Mouse (Mus musculus) thymus, postnatal 0 days (tissue): ENCODE measurements at regions not wholly inside any gene's neighbourhood (a gene's known extent, or its start where the extent isn't known, plus 50 kb on each side); places are given as distances from the start of the nearest gene placed in this dataset.

ENCODE experiments used
- DNase-seq: peaks from one replicate; pipeline ENCODE4 v3.0.0-alpha.2; 2015; ENCODE audit warnings: low spot score

- DNase-seq, result no peak
Observed at GRCm38 (mm10) chr10:96860366-96860765, 243.6 kb downstream of the Btg1 start.

DNA sequence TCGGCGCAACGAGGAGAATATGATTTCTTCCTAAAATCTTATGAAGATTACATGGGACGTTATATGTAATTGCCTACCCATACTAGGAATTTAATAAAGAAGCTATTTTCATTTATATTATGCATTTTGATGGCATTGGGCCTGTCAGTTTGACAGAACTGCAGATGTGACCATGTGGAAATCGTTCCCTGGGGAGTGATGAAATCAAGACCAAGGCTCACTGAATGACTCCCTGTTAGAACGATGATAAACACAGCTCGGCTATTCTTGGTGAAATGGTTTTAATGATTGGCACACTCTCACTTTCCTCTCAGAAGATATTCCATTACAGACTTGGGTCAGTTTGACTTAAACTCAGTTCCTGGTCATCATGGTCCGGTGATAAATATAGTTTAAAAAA, 246.4 kb downstream of the Btg1 start:
- no peak for DNase-seq

- no peak for DNase-seq
Observed at GRCm38 (mm10) chr10:96866468-96866867, 249.7 kb downstream of the Btg1 start.

DNA sequence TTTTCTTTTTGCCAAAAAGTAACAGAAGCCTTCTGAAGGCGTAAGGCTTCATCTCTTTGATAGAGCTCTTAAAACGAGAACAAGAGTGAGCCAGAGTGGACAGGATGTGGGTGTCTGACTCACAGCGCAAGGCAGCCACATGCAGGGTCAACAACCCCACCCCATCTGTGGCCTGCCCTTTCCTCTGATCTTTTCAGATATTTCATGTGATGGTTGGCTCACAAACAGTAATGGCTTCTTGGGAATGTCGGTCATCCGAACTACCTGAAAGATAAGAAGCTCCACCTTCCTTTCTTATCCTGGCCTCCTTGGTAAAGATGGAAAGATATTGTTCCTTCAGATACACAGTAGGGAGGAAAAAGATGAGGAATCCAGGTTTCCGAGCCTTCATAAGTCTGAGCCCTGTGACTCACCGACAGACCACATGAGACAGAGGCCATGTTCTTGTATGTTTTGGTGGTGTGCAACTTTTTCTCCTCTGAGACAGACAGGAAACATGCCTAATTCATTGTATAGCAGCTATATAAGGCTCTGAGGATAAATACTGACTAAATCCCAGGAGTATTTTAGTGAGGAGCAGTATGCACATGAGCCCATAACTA, 254.9 kb downstream of the Btg1 start:
- DNase-seq, result no peak

GRCm38 (mm10) chr10:96874646-96875045, 257.8 kb downstream of the Btg1 start:
- no peak for DNase-seq

- no peak for DNase-seq
Observed at GRCm38 (mm10) chr10:96875676-96876075, 258.9 kb downstream of the Btg1 start.

DNA sequence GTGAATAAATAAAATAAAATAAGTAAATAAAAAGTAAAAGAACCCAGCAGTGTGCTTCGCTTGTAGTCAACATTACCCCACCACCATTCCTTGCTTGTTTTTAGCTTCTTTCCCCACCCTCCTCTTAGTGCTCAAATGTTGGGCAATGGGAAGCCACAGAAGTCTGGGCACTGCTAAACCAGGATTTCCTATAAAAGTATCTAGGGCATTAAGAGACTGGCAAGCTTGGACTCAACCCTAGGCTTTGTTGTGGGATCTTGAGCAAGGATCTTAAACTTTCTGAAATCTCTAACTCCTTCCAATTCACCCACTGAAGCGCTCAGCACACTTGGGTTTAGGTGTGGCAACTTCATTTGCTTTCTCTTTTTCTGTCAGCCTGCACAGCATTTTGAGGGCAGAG, 262.6 kb downstream of the Btg1 start:
- no peak for DNase-seq

DNA sequence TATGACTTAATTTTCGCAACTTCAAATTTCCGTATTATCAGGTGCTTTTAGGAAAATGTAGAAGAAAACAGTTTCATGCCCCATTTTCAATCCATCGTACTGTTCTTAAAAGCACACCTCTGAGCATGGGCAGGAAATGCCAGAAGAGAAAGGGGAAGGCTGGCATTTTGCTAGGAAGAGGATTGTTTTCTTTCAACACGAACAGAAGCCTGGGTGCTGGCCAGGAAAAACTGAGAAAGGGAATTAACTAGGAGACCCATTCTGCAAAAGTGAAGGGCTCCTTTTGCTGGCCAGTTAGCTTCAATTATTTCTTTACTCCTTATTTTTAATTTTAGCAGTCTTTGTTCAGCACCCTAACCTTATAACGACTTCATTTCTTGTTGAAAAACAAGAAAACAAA, 264.0 kb downstream of the Btg1 start:
- no peak for DNase-seq

GRCm38 (mm10) chr10:96881212-96881611, 264.4 kb downstream of the Btg1 start:
- DNase-seq, result no peak

GRCm38 (mm10) chr10:96881660-96882059, 264.9 kb downstream of the Btg1 start:
- no peak for DNase-seq

DNA sequence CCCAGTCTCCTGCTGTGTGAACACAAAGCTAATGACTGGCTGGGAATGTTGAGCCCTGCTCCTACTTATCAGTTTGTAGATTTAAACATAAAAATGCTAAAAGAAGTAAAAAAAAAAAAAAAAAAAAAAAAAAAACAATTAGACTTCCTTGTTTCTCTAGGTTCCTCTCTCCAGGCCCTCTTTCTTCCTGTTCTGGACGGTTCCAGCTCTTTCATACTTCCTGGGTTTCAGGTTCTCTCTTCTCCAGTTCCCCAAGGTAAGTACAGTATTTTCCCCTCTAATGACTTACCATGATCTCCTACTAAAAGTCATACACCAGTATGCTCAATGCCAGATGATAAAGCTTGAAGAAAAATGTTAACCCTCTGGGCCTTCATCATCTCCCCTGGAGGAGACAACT, 284.3 kb downstream of the Btg1 start:
- DNase-seq, result no peak

DNA sequence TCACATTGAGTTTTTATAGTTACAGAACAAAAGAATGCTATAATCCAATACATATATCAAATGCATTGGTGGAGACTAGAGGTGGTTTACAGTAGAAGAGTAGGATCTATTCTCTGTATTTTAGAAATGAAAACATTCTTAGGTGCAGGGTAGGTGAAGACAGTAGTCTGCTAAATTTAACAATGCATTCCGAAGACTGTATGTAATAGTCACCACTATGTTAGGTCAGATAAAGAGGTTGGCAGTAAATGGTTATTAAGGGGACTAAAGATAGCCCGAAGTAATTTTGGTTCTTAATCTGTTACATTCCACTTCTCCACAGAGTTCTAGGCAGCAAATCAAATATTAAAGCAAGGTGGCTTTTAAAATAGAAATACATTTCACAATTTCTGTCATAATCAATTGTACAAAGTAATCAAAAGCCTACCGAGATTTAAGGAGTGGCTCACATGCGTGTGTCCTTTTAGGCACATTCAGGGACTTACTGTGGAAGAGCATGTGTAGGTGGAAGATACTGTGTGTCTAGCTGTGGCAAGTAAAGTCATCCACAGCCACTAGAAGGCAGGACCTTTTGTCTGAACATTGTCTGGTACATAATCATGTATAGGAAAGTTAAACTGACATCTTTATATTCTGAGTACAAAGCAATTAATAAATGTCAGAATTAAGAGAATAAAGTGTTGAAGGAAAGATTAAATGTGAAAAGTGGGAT, 288.4 kb downstream of the Btg1 start:
- DNase-seq, result no peak

DNA sequence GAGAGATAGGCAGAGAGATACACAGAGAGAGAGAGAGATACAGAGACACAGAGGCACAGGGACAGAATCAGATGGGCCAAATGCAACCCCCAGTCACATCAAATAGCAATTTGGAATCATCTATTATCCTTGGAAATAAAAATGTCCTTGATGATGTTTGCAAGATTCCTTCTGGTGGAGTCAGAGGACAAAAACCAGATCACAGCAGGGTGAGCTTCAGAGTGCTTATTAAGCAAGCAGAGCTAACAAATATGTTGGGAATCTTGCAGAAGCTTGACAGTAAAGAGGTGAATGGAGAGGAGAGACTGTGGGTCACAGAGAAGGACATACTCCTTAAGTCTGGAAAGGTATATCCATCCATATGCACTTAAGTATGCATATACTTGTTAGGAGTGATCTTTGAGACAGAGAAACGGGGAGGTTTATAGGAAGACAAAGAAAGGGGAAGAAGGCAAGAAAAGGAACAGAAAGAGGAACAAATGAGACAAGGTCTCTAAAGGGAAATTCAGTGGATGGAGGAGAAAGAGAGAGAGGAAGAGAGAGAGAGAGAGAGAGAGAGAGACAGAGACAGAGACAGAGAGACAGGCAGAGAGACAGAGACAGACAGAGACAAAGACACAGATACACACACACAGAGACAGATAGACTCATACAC, 293.0 kb downstream of the Btg1 start:
- DNase-seq, result no peak

- DNase-seq, result no peak
Observed at GRCm38 (mm10) chr10:96921181-96921580, 304.4 kb downstream of the Btg1 start.

GRCm38 (mm10) chr10:96924266-96924672, 307.5 kb downstream of the Btg1 start:
- no peak for DNase-seq

- no peak for DNase-seq
Observed at GRCm38 (mm10) chr10:96924722-96925121, 307.9 kb downstream of the Btg1 start.

DNA sequence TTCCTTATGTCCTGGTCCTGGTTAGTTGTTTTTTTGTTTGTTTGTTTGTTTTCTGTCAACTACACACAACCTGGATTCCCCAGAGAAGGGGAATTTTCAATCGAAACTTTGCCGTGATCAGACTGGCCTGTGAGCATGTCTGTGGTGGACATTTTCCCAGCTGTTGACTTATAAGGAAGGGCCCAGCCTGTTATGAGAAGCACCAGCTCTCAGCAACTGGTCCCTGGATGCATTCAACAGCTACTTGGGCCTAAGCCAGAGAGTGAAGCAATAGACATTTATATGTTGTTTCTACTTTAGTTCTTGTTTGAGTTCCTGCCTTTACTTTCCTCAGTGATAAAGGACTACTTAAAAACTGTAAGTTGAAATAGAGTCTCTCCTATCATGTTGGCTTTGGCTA, 309.0 kb downstream of the Btg1 start:
- no peak for DNase-seq

DNA sequence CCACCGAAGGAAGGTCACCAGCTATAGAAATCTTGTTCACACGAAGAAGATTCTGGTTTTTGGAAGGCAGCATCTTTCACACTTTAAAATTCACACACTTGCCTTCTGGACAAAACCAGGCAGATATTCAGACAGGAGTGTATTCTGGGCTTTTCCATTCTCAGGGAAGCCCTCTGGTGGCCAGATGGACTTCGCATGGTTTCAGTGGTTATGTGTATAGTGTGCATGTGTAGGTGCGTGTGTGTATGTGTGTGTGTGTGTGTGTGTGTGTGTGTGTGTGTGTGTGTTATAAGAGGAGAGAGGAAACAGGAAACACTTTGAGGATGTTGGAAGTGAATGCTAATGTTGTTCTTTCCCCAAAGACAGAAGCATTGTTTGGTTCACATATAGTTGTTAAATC, 317.9 kb downstream of the Btg1 start:
- DNase-seq, result peak; percentile 69

- DNase-seq, result no peak
Observed at GRCm38 (mm10) chr10:96940887-96941518, 324.2 kb downstream of the Btg1 start.

GRCm38 (mm10) chr10:96944229-96944628, 327.4 kb downstream of the Btg1 start:
- no peak for DNase-seq

GRCm38 (mm10) chr10:96947971-96948370, 331.2 kb downstream of the Btg1 start:
- DNase-seq, result no peak

DNA sequence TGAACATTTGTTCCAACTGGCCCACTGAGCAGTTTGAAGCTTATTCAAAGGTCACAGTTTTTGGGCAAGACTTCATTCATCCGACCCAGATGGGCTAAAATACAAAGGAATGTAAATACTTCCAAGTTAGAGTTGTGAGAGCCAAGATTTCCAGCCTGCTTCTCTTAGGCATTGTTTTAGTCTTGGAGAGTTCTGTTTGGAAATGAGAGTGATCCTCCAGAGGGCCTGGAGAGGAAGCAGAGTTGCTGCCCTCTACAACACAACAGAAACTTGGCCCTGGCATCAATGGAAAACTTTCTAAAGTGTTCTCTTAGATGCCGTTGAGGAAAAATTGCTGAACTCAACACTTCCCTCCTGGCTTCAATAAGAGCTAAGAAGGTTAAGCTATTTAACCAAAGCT, 332.1 kb downstream of the Btg1 start:
- no peak for DNase-seq
